Mouse (Mus musculus): Measurements from ENCODE around the gene Daam1. TPM values are rescaled to one million over a fixed set of nuclear protein-coding genes. Genes with fewer than 3 reads are reported as not detected.
A peak's percentile ranks its signal among the peaks of the same experiment; 100 is the strongest.

Gene Daam1
- total RNA-seq, 2 experiments from 2014 or later, result 21.8 to 26.7 TPM

- no peak for DNase-seq
Observed at GRCm38 (mm10) chr12:71933989-71934645, 103.2 kb downstream of the Daam1 start.

DNA sequence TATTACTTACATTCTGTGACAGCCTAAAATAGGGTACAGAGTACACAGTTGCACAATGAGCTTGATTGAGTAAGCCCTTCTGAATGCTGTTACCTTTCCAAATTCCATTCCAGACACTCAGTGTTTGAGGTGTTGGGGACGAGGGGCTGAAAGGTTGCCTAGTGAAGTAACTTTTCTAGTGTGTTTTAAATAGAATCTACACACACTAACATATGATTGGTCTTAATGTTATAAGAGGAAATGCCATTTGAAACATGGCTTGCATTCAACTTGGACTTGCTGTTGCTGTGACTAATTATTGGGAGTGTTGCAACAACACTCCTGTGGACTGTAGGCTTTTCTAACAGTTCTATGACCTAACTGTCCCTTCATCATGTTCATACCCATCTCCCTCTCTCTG lies 105.8 kb downstream of the Daam1 start:
- DNase-seq, result no peak

GRCm38 (mm10) chr12:71938513-71938912 lies 107.6 kb downstream of the Daam1 start:
- no peak for DNase-seq

- DNase-seq, result no peak
Observed at GRCm38 (mm10) chr12:71941290-71941689, 110.4 kb downstream of the Daam1 start.

DNA sequence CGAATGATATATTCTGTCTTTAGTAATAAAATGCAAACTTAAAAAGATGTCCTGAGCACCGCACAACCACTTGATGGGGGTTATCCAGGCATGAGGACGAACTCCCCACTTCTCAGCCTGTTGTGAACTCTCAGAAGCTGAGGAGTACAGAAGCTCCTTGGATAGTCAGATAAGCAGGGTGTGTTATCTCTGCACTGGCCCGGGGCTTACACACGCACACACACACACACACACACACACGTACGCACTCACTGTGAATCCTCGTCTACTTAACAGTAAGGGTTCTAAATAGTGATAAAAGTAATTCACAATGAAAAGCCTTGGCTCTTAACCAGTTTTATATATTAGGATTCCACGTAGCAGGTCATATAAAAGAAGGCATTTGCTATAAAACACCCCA lies 112.2 kb downstream of the Daam1 start:
- no peak for DNase-seq

DNA sequence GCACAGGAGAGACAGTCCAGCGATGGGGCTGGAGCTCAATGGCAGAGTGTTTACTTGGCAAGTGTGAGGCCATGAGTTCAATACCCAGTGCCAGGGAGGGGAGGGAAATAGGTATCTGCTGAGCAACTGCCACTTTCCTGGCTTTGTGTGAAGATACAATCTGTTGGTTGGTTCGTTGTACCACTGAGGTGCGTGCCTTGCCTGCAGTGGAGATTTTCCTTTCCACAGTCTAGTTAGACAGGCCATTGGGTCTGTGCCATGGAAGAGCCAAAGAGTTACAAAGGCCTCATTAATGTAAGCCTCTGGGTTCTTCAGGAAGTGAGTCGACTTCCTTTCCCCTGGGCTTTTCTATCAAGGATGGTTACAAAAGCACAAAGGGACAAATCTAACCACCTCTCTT lies 112.8 kb downstream of the Daam1 start:
- no peak for DNase-seq

GRCm38 (mm10) chr12:71945844-71946243 lies 115.0 kb downstream of the Daam1 start:
- DNase-seq, result no peak

DNA sequence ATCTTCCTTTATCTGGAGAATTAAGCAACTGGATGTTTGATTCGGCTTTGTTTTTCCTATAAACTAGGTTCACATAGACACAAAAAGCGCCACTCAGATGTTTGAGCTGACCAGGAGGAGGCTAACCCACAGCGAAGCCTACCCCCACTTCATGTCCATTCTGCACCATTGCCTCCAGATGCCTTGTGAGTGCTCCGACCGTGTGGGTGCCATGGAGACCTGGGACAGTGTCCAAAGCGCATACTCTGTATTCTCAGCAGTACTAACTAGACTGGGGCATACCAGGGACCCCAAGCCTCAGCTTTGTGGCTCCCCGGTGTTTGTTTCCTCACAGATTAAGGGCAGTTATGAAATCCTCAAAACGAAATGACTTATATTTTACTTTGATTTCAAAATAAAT lies 115.6 kb downstream of the Daam1 start:
- DNase-seq, result no peak

DNA sequence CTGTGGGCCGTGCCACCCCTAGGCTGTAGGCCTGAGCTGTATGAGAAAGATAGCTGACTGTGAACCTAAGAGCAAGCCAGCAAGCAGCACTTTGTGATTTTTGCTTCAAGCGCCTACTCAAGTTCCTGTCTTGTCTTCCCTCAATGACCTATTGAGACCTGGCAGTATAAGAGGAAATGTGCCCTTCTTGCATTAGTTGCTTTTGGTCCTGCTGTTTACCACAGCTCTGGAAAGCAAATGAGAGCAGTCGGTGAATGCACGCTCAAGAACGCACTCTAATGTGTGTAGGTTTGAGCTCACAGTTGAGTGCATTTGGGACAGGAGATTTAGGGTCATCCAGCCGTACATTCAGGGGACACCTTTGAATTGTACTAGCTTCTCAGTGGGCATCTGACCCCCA lies 118.1 kb downstream of the Daam1 start:
- no peak for DNase-seq

DNA sequence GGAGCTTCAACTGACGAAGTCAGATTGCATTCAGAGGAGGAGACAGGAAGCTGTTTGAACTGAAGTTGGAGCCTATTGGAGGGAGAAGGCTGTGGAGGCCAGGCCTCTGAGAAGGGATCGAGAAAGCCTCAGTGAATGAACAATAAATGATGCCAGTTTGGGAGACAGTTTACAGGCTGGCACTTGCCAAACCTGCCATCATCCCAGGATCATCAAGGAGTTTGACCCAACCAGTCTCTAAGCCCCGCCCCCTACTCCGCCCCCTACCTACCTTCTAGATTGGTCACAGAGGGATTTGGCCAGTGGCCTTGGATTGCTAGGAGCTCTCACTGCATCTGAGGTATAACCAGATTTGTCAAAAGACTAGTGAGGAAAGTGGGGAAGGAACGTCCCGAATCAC lies 118.7 kb downstream of the Daam1 start:
- no peak for DNase-seq

GRCm38 (mm10) chr12:71950095-71950877 lies 119.4 kb downstream of the Daam1 start:
- DNase-seq, result no peak

- no peak for DNase-seq
Observed at GRCm38 (mm10) chr12:71954180-71954935, 123.5 kb downstream of the Daam1 start.

DNA sequence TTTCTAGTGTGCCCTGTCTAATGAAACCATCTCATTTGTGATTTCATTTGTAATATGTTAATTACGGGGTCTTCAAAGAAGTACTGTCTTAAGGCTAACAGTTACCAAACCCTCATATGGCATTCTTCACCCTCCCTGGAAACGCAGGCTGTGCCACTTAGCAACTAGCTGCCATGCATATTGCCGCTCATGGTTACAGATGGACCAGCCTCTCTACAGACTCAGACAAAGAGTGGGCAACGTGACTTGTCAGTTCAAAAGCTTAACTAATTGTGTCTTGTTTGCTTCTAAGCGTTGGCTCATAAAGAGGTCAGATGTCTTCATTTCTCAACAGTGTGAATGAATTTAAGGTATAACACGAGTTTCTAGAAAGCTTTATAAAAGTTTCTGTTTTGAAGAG lies 126.1 kb downstream of the Daam1 start:
- DNase-seq, result no peak

GRCm38 (mm10) chr12:71957496-71957895 lies 126.6 kb downstream of the Daam1 start:
- no peak for DNase-seq

- peak; percentile 29 for DNase-seq
Observed at GRCm38 (mm10) chr12:71959351-71959991, 128.6 kb downstream of the Daam1 start.

- DNase-seq, result no peak
Observed at GRCm38 (mm10) chr12:71961671-71962070, 130.8 kb downstream of the Daam1 start.

- DNase-seq, result peak; percentile 32
Observed at GRCm38 (mm10) chr12:71962616-71963015, 131.7 kb downstream of the Daam1 start.

DNA sequence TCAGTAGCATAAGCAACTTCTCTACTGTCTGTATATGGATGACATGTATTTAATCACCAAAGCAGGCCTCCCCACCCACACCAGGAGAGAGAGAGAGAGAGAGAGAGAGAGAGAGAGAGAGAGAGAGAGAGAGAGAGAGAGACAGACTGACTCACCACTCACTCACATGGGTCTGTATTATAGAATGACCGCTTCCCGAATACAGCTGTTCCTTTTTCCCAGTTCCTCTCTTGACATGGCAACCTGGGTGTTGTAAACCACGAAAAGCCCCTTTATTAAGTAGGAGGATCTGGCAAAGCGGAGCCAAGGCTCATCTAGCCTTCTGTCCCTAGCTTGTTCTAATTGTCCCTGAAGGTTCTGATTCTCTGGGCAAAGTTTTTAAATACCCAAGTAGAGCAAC lies 137.7 kb downstream of the Daam1 start:
- DNase-seq, result no peak

DNA sequence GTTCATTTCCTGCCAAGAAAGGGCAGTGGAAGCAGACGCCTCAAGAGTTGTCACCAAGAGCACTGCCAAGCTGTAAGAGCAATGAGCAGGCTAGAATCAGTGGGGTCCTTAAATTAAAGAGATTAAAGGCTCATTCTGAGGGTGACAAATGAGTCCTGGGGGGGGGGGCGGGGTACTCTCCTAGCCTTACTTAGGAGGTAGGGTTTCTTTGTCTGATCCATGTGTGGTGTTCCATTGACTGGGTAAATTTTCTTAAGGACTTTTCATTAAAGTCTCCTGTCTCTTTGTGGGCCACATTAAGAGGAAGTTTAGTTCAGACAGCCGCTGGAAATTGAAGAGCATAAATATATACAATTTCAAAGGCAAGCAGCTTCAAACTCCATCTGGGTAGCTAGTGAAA lies 138.1 kb downstream of the Daam1 start:
- no peak for DNase-seq

GRCm38 (mm10) chr12:71969439-71969838 lies 138.6 kb downstream of the Daam1 start:
- DNase-seq, result no peak

DNA sequence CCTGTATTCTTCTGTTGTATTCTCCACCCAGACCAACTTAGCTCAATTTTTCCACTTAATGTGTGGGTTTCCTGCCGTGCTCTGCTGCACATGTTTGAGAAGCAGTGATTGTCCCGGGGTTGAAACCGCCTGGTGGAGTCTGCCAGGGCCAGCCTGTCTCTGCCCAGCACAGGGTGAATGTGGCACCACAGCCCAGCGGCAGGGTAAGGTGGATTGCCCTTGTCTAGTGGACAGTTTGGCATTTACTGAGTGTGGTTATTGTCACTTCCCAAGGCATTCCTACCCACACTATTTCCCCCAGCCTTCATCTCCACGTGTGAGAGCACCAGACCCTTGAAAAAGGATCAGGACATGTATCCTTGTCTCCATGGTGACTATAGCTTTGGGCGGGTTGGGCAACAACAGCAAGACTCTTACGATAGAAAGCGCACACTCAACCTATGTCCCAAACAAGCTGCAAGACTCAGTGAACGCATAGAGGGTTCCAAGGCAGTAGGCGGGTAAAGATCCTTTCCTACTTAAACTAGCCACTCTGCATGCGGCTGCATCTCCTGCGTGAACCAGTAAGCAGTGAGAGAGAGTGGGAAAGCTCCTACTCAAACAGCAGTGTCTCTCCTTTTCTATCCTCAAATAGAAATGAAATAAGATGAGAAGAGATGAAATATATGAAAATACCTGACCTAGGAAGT lies 139.2 kb downstream of the Daam1 start:
- no peak for DNase-seq
